Mouse (Mus musculus) right cerebral cortex, postnatal 25 days (tissue): ENCODE measurements around the gene Spaca3.

ENCODE experiments used
- DNase-seq: peaks from one replicate; pipeline ENCODE4 v3.0.0; 2022

Gene Spaca3

GRCm38 (mm10) chr11:80872509-80873474 lies 14.6 kb downstream of the Spaca3 start:
- DNase-seq = no peak

- DNase-seq = no peak
These were observed 19.0 kb downstream of the Spaca3 start for GRCm38 (mm10) chr11:80877131-80877651.

GRCm38 (mm10) chr11:80878026-80878425 lies 19.9 kb downstream of the Spaca3 start:
- DNase-seq = no peak

GRCm38 (mm10) chr11:80882229-80882810 lies 24.2 kb downstream of the Spaca3 start:
- DNase-seq = no peak

- no peak for DNase-seq
These were observed 26.5 kb downstream of the Spaca3 start for GRCm38 (mm10) chr11:80884521-80885231.

- DNase-seq = no peak
These were observed 28.2 kb downstream of the Spaca3 start for GRCm38 (mm10) chr11:80886365-80886764.

GRCm38 (mm10) chr11:80887021-80887420 lies 28.9 kb downstream of the Spaca3 start:
- no peak for DNase-seq

- DNase-seq = no peak
These were observed 31.3 kb downstream of the Spaca3 start for GRCm38 (mm10) chr11:80889336-80890063.

- no peak for DNase-seq
These were observed 37.7 kb downstream of the Spaca3 start for GRCm38 (mm10) chr11:80895853-80896252.

- no peak for DNase-seq
These were observed 42.4 kb downstream of the Spaca3 start for GRCm38 (mm10) chr11:80900555-80900954.

GRCm38 (mm10) chr11:80902664-80903063 lies 44.5 kb downstream of the Spaca3 start:
- no peak for DNase-seq

- no peak for DNase-seq
These were observed 45.3 kb downstream of the Spaca3 start for GRCm38 (mm10) chr11:80903426-80903825.

GRCm38 (mm10) chr11:80904559-80904958 lies 46.4 kb downstream of the Spaca3 start:
- DNase-seq = no peak

GRCm38 (mm10) chr11:80906456-80906855 lies 48.3 kb downstream of the Spaca3 start:
- DNase-seq = peak; percentile 45

- peak; percentile 43 for DNase-seq
These were observed 49.7 kb downstream of the Spaca3 start for GRCm38 (mm10) chr11:80907820-80908219.

GRCm38 (mm10) chr11:80912721-80913120 lies 54.6 kb downstream of the Spaca3 start:
- peak; percentile 28 for DNase-seq

- no peak for DNase-seq
These were observed 55.4 kb downstream of the Spaca3 start for GRCm38 (mm10) chr11:80913408-80914024.
